Mouse (Mus musculus) kidney, adult 8-10 months (tissue): ENCODE data around the gene Ddt.

Experiments used
- DNase-seq, 2 experiments: peaks; one replicate each; pipeline ENCODE4 v3.0.0; 2022

Gene Ddt

GRCm38 (mm10) chr10:75772795-75773664, at the start of gene Ddt:
TSS of gene Ddt (minus strand) at chr10:75773414.
- peak; percentile 93 to 95 for DNase-seq

- no peak for DNase-seq
These were observed 49.2 kb upstream of the Ddt start, which contains the start of gene Gstt4 for GRCm38 (mm10) chr10:75822443-75822842. TSS of gene Gstt4 (minus strand) at chr10:75822543.

GRCm38 (mm10) chr10:75819882-75820281, 46.7 kb upstream of the Ddt start:
- no peak for DNase-seq

GRCm38 (mm10) chr10:75818641-75819040, 45.4 kb upstream of the Ddt start:
- no peak for DNase-seq

- DNase-seq, result no peak
These were observed 31.0 kb upstream of the Ddt start for GRCm38 (mm10) chr10:75804217-75804616.

GRCm38 (mm10) chr10:75798176-75798696, 25.0 kb upstream of the Ddt start, which contains the start of gene Gstt1:
TSS of gene Gstt1 (minus strand) at chr10:75798584.
- DNase-seq, result peak; percentile 77 to 81

- DNase-seq, result peak; percentile 61 to 64
These were observed 24.5 kb upstream of the Ddt start for GRCm38 (mm10) chr10:75797619-75798175.

GRCm38 (mm10) chr10:75796731-75797516, 23.7 kb upstream of the Ddt start:
- peak in 1 of 2 experiments; percentile 25 for DNase-seq

- DNase-seq, result peak; percentile 73 to 86
These were observed 21.7 kb upstream of the Ddt start for GRCm38 (mm10) chr10:75794880-75795279.

GRCm38 (mm10) chr10:75790773-75791172, 17.6 kb upstream of the Ddt start:
- DNase-seq, result no peak

GRCm38 (mm10) chr10:75789841-75790240, 16.6 kb upstream of the Ddt start:
- peak; percentile 81 to 85 for DNase-seq

GRCm38 (mm10) chr10:75789081-75789735, 16.0 kb upstream of the Ddt start:
- no peak for DNase-seq

GRCm38 (mm10) chr10:75788277-75788676, 15.1 kb upstream of the Ddt start:
- no peak for DNase-seq

GRCm38 (mm10) chr10:75785442-75785841, 12.2 kb upstream of the Ddt start:
- DNase-seq, result no peak

GRCm38 (mm10) chr10:75780769-75781578, 7.8 kb upstream of the Ddt start, which contains the start of the genes Gm20441 and Gstt3:
TSS of gene Gm20441 (minus strand) at chr10:75780954.
TSS of gene Gstt3 (minus strand) at chr10:75781414.
- peak; percentile 91 to 93 for DNase-seq

- DNase-seq, result peak; percentile 69 to 80
These were observed 6.3 kb upstream of the Ddt start for GRCm38 (mm10) chr10:75779206-75780174.

GRCm38 (mm10) chr10:75777885-75778284, 4.7 kb upstream of the Ddt start:
- DNase-seq, result no peak

- no peak for DNase-seq
These were observed 3.3 kb upstream of the Ddt start for GRCm38 (mm10) chr10:75776562-75776961.

GRCm38 (mm10) chr10:75774587-75774986, 1.4 kb upstream of the Ddt start:
- DNase-seq, result no peak

GRCm38 (mm10) chr10:75774102-75774501, 888 bp upstream of the Ddt start:
- no peak for DNase-seq
